Mouse (Mus musculus) lung, adult 2 months (tissue): ENCODE measurements around the gene Cacna1a. TPM values are rescaled to one million over a fixed set of nuclear protein-coding genes. Genes with fewer than 3 reads are reported as not detected.

Experiments used
- DNase-seq: peaks from one replicate; pipeline ENCODE4 v3.0.0; 2022
- H3K4me1 ChIP-seq: fragments of 200-500 bp; 2 replicates; pipeline ENCODE4 v1.6.1; 2011; ENCODE audit warnings: low read length; ENCODE audit not compliant: control insufficient read depth, insufficient read depth
- H3K4me3 ChIP-seq: fragments of 200-500 bp; replicated peaks from 2 replicates; pipeline ENCODE3; 2011; ENCODE audit warnings: low read depth, mild to moderate bottlenecking, control low read depth, low read length; ENCODE audit errors: extremely low read depth
- CTCF ChIP-seq: fragments of 200-500 bp; IDR thresholded peaks from 2 replicates; pipeline ENCODE4 v1.5.1; 2011; ENCODE audit warnings: mild to moderate bottlenecking, low read length, control low read depth; ENCODE audit not compliant: insufficient read depth
- POLR2A ChIP-seq: fragments of 200-500 bp; IDR thresholded peaks from 2 replicates; pipeline ENCODE4 v1.6.1; 2011; ENCODE audit warnings: low read depth, mild to moderate bottlenecking, control low read depth, low read length, borderline replicate concordance; ENCODE audit errors: extremely low read depth
- WGBS: fragments of 180-500 bp; shearing (Covaris S2); methylation state at CpG from one replicate; pipeline ENCODE4 v1.1.7; 2018; 5-methylcytosine and 5-hydroxymethylcytosine counted together
- polyA plus RNA-seq: library from polyadenylated mRNA; depleted of rRNA; stranded (reverse); fragments of >200 nt; gene quantifications from 2 replicates; pipeline ENCODE4 v1.2.3, GENCODE M21; 2012; rRNA removed

Cacna1a gene
- polyA plus RNA-seq, 1 experiment, result 13.3 TPM

DNA sequence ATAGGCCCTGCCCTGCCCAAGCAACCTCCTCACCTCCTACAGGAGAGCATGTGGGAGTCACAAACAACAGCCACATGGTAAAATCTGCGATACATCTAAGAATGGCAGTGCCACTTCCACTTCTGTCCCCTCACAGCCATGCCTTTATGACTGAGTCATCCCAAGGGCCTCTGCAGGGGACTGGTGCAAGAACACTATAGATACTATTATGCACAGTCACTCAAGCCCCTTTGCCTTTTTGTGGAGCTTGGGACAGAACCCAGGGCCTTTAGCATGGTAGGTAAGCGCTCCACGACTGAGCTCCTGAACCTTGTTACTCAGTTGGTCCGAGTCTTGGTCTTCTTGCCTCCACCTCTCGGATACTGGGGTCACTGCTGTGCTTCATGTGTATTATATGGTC lies 289.1 kb downstream of the Cacna1a start:
- TF ChIP-seq CTCF (no peak), POLR2A (no peak)
- H3K4me3 ChIP-seq, result no peak overlapping the region
- no peaks in the 10 kb centered on the region for H3K4me1 ChIP-seq
- 90% methylated on average over 5 of the region's 5 CpGs for WGBS
- DNase-seq, result no peak

DNA sequence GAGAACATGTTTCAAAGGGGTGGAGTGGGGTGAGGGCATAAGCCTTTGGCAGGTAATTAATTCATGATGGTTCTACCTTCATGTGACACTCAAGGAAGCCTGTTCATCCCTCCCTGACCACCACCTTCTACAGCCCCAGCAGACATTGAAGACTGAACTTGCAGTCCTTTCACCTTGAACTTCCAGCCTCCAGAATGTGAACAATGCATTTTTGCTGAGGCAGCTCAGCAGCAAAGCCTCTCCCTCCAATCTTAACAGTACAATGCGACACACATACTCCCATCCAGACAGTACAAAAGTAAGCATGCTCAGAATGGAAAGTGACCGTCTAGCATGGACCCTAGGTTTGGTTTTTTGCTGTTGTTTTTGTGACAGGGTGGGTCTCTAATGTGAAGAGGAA lies 293.2 kb downstream of the Cacna1a start:
- H3K4me3 ChIP-seq, result no peak overlapping the region
- no peak for TF ChIP-seq POLR2A
- no peak for TF ChIP-seq CTCF
- no peak for DNase-seq
- 76% methylated on average over 2 of the region's 2 CpGs for WGBS
- peaks cover 4% of the 10 kb centered on the region for H3K4me1 ChIP-seq

DNA sequence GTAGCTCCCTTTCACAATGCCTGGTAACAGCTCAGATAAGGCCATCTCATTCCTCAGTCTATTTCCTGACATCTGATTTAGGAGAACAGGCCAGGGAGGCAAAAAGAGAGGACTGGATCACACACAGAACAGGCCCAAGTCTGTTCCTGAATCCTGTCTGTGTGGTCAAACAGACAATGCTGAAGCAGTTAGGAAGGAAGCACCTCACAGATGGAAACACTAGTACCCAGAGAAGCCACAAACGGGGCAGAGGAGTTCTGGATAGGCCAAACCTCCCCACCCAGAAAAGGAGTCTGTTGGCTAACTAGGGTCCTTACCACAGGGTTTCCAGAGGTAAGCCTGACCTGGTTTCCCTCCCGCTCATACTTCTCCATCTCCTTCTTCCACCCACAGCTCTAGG lies 294.0 kb downstream of the Cacna1a start:
- Histone ChIP-seq H3K4me1 (peaks cover 6% of the 10 kb centered on the region), H3K4me3 (no peak overlapping the region)
- DNase-seq, result no peak
- 71% methylated on average over 2 of the region's 2 CpGs for WGBS
- TF ChIP-seq CTCF (no peak), POLR2A (no peak)

DNA sequence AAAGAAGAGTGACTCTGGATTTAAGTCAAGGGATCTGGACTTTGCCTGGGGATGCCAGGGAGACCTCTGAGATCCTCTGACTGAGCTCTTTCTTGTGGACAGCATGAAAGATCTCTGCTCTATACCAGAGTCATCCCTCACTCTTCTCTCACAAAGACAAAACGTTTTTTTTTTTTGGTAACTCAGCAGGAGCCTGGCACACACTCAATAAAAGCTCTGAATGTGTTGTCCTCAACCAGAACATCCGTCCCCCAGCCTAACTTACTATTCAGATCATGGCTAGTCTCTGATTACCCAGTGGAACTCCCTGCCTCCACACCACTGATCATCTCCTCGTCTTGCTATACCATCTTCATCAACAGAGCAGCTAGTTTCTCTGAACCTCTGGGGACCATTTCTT lies 296.3 kb downstream of the Cacna1a start:
- 54% methylated on average over 3 of the region's 3 CpGs for WGBS
- H3K4me3 ChIP-seq, result no peak overlapping the region
- TF ChIP-seq POLR2A (no peak), CTCF (no peak)
- peaks cover 12% of the 10 kb centered on the region for H3K4me1 ChIP-seq
- no peak for DNase-seq

DNA sequence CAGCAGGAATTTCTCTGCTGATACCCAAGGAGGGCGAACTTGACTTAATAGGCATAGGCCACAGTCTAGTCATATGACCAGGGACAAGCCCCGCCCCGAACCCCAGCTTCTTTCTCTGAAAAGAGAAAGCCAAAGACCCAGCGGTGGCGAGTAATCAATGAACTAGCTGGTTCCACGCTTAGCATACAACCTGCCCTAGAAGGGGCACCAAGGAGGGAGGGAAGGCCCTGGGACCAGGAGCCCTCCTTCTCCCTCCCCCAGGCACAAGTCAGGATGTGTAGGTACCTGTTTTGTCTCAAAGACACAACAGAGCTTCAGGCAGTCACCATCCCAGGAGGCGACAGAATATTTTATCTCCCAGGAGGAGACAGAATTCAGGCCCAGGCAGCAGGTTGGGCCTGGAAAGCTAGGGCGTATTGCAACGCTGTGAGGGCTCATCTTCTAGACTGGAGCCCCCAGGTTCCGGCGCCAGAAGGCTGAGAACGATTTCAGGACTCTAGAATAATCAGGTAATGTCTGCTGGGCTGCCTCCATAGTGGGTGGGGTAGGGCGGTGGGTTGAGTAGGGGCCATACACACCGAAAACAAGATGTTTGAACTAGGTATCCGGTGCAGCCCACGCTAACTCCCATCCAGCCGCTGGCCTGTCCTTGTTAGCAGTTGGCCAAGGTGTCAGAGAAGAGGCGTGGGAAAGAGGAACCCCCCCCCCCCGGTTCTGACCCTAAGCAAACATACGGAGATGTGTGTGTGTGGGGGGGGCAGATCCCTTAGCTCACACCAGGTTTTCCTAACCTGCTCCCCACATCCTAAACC lies 298.2 kb downstream of the Cacna1a start, which contains the start of gene Trmt1:
TSS of gene Trmt1 (plus strand) at position 117 of the 812 bp plus-strand sequence.
- no peak for DNase-seq
- Histone ChIP-seq H3K4me3 (peak within 1 kb of the TSS; percentile 79), H3K4me1 (peaks cover 15% of the 10 kb centered on the region)
- WGBS, result 12% methylated on average over 20 of the region's 20 CpGs
- TF ChIP-seq POLR2A (no peak), CTCF (no peak)

DNA sequence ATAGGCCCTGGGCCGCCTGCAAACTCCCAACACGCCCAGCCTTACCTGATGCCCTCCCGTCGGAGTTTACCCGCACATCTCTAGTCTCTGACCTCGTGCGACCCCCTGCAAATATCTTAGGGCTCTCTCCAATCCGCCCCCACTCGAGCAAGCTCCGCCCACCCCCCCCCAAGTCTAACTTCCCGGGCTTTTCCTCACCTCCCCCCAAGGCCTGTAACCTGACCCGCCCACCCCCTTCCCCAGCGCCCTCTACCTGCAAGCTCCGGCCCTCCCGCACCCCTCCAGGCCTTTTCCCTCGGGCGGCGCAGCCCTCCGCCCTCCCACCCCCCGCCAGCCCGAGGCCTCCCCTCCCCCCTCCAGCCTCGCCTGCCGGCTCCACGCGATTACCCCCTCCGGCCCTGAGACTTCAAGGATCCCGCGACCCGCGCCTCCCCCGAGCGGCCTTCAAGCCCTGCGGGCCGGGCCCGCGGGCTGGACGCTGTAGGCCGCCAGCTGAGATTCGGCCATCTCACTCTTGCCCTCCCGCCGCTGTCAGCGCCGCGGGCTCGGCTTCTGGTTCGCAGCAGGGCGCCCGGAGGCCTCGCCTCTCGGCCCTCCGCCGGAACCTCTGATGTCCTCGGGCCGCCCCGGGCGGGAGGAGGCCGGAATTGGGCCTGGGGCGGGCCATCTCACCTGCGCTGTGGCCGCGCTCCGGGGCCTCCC lies 298.9 kb downstream of the Cacna1a start:
- no peak for DNase-seq
- Histone ChIP-seq H3K4me1 (peaks cover 15% of the 10 kb centered on the region), H3K4me3 (peak overlapping the region; percentile 79)
- TF ChIP-seq POLR2A, result no peak
- TF ChIP-seq CTCF, result no peak
- 2% methylated on average over 54 of the region's 62 CpGs for WGBS

DNA sequence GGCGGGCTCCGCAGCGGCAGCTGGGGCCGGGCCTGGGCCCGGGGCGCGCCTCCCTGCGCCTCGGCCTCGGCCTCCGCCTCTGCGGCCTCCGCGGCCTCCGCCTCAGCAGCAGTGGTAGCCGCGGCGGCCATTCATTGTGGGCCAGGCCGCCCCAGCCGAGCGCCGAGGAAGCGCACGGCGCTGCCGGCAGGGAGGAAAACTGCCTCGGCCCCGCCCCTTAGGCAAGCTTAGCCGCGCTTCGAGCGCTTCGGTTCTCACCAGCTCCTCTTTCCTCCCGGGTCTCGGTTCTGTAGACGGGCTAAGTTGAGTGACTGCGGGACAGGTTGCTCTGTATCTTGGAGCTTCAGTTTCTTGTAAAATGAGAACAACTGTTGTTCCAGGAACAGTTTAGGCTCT lies 299.5 kb downstream of the Cacna1a start, which contains the start of gene Nacc1:
TSS of gene Nacc1 (minus strand) at position 158 of the 396 bp plus-strand sequence.
- no peak for TF ChIP-seq CTCF
- no peak for TF ChIP-seq POLR2A
- peaks cover 15% of the 10 kb centered on the region for H3K4me1 ChIP-seq
- under 1% methylated on average over 37 of the region's 37 CpGs for WGBS
- H3K4me3 ChIP-seq, result peak within 1 kb of the TSS; percentile 79
- DNase-seq, result peak; percentile 83

DNA sequence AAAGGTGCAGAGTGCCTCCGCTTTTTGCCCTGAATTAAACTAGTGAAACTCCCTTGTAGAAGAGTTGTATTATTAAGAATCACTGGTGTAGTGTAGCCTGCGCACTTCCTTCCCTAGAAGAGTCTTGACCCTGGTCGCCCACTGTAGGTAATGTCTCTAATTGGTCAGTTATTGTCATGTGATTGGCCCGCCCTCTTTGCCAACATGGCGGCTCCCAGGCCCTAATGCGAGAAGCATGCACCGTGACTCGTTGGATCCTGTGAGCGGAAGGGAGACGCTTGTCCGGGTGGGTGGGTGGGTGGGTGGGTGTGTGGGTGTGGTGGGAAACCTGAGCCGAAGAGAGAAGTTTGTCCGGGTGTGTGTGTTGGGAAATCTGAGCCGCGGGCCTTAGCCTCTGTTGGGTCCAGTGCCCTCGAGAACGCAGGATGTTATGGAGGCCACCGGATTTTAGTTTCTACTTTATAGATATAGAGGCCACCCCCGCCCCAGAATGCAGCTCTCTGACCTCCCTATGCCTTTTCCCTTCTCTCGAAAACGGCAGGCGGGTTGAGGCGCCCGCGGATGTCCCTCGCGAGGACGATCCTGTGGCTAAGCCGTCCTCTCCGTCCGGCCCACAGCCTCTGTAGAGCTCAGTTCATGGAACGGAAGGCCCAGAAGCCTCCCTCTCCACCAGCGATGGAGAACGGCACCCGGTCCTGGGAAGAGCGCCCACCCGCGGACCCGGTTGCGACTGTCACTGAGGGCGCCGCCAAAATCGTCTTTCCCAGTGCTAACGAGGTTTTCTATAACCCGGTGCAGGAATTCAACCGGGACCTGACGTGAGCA lies 301.1 kb downstream of the Cacna1a start:
- Histone ChIP-seq H3K4me1 (peaks cover 15% of the 10 kb centered on the region), H3K4me3 (peak overlapping the region; percentile 62)
- under 1% methylated on average over 47 of the region's 47 CpGs for WGBS
- peak; percentile 90 for DNase-seq
- no peak for TF ChIP-seq CTCF
- peak; percentile 48; the same call in 1 of the 2 replicates for TF ChIP-seq POLR2A

Other genes starting within 250 kb of the Cacna1a start
- 25.9 and 27.7 TPM in 2 replicates for gene Cc2d1a, start 240.5 kb upstream of the Cacna1a start, polyA plus RNA-seq
- 1.0 and 1.1 TPM in 2 replicates for gene 4930432K21Rik, start 240.4 kb upstream of the Cacna1a start, polyA plus RNA-seq
- 0.18 and 0.54 TPM in 2 replicates for gene Nanos3, start 203.2 kb upstream of the Cacna1a start, polyA plus RNA-seq
- gene Zswim4, start 151.4 kb upstream of the Cacna1a start, polyA plus RNA-seq, result 21.2 and 24.0 TPM in 2 replicates
- 116 and 149 TPM in 2 replicates for gene D8Ertd738e, start 138.7 kb upstream of the Cacna1a start, polyA plus RNA-seq
- 66.2 and 78.8 TPM in 2 replicates for gene Mri1, start 131.1 kb upstream of the Cacna1a start, polyA plus RNA-seq
- 37.6 and 63.7 TPM in 2 replicates for gene Ccdc130, start 118.1 kb upstream of the Cacna1a start, polyA plus RNA-seq